Mouse (Mus musculus) naive thymus-derived CD4-positive, alpha-beta T cell, adult 2 months (primary cell): ENCODE data around the gene Dapk1.
A peak's percentile ranks its signal among the peaks of the same experiment; 100 is the strongest.

Experiments
- DNase-seq: peaks from one replicate; pipeline ENCODE4 v3.0.0-alpha.2; 2011; ENCODE audit warnings: low read depth

The Dapk1 gene

DNA sequence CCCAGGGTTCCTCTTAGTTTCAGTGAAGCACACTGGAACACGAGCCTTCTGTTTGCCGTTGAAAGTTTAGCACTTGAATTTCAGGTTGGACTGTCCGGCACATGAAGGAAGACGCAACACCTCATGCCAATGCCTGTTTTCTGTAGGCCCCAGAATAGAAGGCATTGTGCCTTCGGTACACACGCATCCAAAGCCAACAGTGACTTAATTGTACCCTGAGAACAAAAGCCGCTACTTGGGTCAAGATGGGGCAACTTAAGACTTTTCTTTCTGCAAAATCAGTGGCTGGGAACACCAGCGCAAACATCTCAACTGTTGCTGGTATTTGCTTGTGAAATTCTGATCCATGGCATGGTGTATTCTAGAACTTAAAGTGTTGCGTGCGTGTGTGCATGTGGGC, 63.1 kb downstream of the Dapk1 start:
- no peak for DNase-seq

DNA sequence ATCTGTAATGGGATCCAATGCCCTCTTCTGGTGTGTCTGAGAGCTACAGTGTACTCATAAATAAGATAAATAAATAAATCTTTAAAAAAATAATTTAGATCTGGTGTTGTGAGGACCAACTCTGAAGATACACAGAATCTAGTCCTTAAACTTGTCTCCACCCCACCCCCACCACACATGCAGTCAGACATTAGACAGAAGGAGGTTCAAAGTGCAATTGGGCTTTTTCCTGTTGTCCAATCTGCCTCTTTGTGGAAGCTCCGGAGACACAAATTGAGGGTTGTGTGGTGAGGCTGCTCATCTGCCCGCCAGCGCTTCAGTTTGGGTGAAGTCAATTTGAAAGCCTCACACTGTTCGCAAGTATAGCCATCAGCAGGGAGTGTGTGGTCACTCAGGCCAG, 63.7 kb downstream of the Dapk1 start:
- DNase-seq, result no peak

DNA sequence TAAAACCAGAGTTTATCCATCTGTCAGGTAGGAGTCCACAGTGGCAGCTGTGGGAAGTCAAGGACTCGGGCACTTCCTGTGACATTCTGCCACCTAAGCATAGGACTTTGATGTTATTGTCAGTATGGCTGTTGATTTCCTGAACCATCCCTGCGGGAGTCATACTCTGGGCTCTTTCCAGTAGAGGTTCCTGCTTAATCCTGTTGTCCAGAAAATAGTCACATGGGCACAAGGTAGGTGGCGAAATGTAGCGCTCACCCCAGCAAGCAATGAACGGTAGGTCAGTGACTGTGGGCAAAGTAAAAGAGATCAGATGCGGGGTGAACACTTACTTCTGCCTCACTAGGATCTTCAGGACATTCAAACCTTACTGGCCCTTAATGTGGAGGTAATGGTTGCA, 66.3 kb downstream of the Dapk1 start:
- DNase-seq, result no peak

DNA sequence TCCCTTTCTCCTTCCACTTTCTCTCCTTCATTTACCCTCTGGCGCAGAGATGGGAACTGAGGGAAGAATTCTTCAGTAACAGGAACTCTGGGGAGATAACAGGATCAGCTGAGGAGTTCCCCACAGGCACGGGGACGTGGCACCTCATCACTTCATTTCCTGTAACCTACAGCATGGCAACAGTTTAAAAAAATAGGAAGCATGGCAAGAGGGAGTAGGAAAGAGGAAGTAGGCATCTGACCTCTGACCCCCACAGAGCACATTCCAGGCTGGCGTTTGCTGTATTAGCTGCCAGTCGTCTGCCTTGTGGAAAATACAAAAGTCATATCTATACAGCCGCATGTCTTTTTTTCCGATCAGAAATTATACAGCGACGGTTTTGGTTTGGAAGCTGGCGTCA, 68.9 kb downstream of the Dapk1 start:
- no peak for DNase-seq

DNA sequence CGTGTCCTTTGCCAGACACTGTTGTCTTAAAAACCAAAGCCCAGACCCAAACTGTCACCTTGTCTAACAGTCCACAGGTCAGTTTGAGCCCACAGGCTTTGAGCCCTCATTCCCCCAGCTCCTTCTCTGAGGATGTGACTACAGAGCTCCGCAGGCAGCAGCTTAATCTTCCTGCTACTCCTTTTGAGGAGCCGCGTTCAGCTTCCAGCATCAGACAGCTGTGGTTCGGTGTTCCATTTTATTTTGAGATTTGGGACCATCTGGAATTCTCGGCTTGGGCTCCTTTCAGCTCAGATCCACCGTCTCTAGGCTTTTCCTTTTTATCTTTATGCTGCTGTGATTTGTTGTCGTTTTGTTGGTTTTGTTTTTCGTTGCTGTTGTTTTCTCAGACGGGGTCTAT, 69.5 kb downstream of the Dapk1 start:
- no peak for DNase-seq

DNA sequence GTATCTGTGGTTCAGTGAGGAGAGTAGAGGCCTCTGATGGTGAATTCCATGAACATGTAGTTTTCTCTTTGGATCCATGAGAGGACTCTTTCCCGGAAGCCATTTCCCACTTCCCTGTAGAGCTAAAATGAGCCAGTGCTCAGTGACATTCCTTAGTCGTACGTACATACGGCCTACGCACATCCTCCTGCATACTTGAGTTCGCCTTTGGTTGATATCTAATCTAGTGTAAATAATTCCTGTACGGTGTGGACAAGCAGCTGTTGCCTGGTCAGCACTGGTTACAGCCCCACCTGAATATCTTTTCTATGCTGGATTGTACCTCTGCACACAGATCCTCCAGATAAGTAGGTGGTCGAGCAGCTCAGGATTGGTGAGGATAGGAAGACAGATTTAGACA, 70.5 kb downstream of the Dapk1 start:
- DNase-seq, result no peak

DNA sequence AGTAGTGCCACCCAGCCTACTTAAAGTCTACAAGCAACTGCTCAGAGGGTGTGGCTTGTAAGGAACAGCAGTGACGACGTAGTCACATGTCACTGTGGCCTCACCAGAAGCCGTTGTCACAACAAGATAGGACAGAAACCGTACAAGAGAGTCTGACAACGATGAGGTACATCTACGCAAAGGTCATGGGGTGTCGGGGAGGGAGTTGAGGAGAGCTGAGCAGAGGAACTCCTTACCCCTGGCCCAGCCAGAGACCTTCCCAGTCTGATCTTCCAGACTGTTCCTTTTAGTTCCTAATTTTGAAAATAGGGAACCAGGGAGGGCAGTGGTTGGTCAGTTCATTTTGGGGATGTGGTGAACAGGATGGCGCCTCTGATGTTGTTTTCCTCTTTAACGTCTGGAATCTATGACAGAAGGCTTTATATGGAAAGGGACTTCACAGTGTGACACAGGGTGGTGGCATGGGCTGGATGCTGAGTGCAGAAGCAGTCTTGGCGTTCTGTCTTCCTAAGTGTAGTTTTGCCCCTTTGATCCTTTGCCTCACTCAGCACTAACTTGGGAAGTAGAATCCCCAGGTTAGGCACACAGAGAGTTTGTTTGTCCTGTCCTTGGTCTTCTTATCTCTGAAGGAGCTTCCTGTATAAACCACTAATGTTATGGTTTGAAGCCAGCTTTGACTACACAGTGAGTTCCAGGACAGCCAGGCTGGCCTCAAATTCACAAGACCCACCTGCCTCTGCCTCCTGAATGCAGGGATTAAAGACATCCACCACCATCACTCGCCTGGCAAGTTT, 71.3 kb downstream of the Dapk1 start:
- DNase-seq, result peak; percentile 4

DNA sequence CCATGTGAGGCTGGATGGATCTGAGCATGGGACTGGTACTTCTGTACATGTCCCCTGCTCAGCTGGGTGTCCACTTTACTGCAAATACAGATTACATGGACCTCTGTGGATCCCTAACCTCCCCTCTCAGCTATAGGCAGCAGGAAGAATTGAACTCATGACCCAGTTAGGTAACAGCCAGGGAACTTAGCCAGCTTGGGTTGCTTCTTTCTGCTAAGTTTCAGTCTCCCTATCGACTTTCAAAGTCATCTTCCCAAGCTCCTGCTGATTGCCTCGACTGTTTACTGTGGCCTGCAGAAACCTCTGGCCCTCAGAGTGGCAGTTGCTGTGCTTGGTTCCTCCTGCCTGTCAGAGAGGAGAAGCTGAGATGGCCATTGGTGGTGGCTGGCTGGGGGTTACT, 72.6 kb downstream of the Dapk1 start:
- no peak for DNase-seq

DNA sequence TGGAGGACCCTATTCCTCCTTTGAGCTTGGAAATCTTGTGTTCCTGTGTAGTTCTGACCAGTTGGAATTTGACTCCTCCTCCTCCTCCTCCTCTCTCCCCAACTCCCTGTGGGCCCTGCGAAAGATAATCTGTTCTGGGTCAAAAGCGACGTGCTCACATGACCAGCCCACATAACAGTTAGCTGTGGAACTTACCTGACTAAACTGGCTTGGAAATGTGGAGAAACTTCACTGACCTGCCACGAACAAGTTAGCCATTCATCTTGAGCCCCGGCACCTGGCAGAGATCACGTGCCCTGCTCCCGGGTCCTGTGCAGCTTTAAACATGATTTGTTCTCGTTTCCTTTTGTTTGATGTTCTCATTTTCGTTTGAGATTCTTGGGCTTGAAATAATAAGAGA, 73.2 kb downstream of the Dapk1 start:
- DNase-seq, result no peak

DNA sequence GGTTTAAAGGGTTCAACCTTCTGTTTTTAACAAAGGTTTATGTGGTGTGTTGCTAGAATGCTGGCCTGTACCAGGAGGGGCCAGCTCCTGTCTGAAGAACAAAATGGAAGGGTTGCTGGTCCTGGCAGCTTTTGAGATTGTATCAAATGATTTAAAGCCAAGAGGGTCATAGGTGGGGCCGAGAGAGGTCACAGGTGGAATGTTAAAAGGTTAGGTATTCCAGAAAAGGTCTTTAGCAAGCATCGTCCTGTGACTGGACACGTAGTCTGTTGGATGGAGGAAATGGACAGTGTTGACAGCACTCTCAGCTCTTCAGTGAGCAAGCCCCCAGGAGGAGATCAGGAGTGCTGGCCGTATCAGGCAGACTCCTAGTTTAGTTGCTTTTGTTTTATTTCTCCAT, 73.7 kb downstream of the Dapk1 start:
- DNase-seq, result no peak

DNA sequence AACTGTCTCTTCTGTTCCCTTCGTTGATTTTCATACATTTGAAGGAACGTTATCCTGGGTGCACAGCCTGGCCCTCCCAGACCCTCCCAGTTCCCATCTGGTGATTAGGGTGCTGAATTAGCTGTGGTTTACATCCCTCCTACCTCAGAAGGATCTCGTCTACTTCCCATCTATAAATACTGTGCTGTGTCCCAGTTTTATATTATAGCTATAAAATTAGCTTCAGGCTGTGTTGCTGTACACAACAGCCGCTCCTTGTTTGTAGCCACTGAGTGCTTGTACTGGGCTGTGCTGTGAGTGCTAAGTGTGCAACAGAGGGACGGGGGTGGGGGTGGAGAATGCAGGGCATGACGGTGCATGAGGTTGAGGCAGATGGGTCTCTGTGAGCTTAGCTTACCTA, 77.2 kb downstream of the Dapk1 start:
- no peak for DNase-seq

DNA sequence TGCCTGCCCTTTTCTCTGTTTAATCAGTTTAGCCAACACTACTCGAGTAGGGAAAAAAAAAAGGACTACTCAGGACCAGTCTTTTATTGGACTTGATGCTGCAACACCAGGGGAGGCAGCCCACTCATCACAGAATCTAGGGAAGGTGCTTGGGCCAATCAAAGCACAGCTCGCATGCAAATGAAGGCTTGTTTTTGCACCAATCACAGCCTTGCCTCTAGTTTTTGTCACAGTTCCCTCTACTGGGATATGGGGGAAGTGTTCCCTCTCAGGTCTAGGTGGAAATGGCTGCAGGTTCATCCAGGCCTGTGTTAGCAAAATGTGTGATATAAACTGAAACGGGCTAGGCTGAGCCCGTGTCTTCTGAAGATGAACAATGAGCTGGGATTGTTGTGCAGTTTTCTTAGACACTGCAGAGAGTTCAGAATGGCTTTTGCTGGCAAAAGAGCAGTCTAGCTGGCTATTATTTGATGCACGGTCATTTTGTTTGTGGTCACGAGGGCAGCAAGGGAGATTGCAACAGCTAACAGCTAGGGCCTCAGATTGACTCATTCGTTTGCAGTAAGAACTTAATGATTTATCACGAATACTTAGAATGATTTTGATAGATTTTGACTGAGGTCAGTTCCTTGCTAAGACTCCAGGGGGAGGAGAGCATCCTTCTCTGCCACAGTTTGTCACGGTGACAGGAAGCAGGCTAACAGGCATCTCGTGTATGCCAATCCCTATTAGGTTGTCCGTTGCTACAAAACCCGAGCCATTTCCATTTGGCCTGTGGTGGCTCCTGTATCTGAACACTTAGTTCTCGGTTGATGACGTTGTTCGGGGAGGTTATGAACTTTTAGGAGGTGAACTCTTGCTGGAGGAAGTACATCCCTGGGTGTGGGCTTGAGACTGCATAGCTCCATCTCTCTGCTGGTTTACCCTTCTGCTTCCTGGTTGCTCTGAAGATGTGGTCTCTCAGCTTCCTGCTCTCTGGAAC, 81.3 kb downstream of the Dapk1 start:
- no peak for DNase-seq

DNA sequence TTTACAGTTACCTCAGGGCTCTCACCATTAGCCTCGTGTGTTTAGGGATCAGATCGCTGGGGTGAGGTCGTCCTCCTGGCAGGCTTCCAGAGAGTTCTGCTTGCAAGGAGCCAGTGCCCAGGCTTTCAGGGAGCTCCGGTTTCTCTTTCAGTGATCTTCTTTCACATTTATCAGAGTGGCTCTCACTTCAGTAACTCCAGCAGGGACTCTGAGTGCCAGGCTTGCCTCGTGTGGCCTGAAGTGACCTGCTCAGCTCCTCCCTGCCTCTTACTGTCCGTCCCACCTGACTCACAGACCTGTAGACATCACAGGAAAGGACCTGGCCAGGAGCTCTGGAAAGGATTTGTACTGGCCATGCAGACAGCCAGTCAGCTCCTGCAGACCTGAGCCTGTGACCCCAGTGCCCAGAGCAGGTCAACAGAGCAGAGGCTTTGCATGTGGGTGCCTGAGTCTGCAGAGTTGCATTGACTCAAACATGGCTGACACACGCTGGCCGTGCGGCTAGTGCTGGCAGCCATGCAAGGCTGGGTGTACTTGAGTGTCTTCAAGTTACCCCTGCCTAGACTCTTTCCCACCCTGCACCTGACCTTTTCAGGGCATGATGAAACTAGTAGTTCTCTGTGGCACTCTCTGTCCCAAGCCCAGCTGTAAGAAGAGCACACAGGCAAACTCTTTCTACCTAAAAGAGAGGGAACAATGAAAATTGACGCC, 82.5 kb downstream of the Dapk1 start:
- DNase-seq, result no peak

DNA sequence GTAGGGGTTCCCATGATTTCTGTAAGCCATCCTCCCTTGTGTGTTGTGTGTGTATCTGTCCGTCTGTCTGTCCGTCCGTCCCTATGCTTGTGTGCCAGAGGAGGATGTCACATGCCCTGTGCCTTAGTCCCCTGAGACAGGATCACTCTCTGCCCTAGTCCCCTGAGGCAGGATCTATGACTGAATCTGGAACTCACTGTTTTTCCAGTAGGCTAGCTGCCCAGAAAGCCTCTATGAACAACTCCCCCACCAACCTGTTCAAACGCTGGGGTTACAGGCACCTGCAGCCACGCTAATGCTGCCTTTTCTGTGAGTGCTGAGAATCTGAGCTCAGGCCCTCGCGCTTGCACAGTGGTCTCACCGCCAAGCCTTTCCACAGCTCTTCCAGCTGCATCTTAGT, 83.1 kb downstream of the Dapk1 start:
- DNase-seq, result no peak

DNA sequence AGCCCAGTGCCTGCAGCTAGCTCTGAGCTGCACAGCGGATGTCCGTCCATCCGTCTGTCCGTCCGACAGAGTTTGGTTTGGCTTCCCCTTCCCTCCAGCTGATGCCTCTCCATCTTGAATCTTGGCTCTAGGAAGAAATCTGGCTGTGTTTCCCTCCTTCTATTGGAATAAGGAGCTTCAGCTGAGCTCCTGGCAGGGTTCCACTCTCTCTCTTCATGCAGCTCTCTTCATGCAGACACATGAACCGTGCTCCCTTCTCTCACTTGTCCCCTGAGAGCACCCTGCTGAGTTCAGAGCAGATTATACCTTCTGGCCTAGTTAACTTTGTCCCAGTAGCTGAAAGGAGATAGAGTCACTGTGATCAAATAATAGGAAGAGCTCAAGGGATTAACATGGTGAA, 83.5 kb downstream of the Dapk1 start:
- DNase-seq, result no peak

DNA sequence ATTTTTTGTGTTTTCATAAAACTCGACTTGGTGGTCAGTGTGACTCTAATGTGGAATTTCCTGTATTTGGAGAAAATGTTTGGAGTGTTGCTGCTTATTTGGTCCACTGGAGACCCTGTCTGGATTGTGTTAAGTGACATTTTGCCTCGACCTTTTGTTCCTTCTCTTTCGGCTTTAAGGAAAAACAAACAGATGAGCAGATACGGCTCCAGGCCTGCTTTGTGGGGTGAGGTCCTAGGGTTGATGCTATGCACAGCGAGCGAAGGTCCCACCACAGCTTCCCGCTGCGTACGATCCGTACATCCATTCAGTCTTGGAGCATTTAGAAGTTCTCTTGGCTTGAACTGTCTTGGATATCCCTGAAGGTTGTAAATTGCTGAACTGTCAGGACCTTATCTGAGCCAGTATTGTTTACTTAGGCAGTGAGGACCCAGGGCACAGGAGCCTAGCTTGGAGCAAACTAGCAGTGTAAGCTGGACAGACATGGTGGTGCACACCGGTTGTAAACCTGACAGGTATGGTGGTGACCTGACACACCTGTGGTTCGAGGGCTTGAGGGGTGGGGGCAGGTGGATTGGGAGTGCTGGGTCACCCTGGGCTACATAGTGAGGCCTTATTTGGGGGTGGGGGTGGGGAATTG, 84.4 kb downstream of the Dapk1 start:
- no peak for DNase-seq

DNA sequence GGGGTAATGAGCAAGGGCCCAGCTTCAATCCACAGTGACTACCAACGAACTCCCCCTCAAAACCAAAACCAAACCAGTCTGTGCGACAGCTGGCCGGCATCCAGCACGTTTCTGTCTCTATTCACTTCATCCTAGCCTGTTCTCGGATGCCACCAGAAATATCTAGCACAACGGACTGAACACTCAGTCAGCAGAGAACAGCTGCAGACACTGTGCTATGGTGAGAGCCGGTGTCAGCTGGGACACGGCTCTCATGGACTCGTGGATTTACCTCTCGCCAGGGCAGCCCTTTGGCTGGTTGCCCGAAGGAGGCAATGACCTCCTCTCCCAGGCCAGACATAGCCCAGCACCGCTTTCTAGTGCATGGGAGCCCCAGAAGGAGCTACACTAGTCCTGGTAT, 85.2 kb downstream of the Dapk1 start:
- DNase-seq, result no peak

DNA sequence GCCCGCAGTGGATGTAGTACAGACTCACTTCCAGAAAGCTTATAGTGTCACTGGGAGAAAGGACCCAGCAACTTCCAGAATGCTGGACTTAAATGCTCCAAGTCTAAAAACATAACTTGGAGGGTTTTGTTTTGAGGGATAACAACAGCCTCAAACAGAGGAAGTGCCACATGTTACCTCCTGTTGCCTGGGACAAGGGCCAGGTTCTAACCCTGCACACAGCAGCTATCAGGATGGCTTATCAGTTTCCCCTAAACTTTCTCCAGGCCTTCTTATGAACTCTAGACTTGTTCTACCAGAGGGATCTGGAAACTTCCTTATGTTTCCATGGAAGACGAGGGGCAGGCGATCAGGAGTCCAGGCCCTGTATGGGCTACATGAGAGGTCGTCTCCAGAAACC, 85.7 kb downstream of the Dapk1 start:
- DNase-seq, result no peak

DNA sequence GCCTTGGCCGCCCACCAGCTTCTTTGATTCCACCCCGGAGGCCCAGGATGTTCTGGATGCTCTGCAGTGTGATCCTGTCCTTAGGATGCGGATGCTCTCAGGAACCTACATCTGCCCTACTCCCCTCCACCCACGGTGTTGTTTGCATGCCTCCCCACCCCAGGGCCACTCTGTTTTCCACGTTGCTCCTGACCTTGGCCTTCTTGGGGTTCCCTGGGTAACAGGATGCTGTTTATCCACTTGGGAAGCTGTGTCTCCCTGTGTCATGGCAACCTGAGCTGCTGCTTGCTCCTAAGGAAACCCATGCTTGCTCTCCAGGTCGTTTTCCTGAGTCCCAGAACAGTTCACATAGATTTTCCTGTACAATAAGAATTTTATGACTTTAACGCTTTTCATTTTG, 86.1 kb downstream of the Dapk1 start:
- no peak for DNase-seq

DNA sequence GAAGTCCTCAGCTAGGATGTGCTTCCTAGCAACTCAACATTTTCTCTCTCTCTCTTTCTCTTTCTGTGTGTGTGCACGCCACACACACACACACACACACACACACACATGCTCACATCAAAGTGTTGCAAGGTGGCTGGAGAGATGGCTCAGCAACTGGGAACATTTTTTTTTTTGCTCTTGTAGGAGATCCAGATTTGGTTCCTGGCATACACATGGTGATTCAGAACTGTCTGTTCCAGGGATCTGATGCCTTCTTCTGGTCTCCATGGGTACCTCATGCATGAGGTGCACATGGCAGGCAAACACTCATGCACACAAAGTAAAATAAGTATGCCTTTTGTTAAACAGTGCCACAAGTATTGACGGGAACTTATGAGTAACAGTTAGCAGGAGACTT, 89.2 kb downstream of the Dapk1 start:
- no peak for DNase-seq

DNA sequence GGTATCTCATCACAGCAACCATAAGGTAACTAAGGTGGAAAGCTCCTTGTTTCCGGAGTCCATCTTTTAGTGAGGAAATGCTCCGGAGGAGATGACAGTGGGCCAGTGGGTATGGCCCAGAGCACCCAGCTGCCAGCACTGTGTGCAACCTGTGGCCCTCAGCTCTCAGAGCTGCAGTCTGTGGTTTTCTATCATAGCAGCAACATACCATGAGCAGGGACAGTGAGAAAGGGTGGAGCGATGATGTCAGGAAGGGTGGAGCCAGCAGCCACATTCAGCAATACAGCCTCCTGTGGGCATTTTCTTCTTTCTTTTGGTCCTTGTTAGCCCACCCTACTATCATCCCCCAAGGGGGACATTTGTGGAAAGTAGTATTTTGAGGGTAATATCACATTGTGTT, 90.2 kb downstream of the Dapk1 start:
- no peak for DNase-seq
